Mouse (Mus musculus): Measurements from ENCODE around the gene S1pr4.

DNA sequence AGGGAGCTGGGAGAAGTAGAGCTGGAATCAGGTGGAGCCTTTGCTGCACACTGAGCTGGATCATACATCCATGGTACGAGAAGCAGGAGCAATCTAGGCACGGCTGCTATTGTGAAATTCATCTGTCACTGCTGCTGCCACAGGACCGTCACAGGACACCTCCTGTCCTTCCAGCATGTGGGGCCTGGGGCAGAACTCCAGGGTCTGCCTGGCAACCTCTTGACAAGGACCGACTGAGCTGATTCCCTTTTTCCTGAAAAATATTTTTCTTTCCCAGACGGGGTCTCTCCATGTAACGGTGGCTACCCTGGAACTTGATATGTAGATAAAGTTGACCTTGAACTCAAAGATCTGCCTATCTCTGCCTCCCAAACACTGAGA lies 48.6 kb downstream of the S1pr4 start:
- no peak for TF ChIP-seq CTCF (conservative IDR thresholded peaks at IDR 0.05; ENCODE audit: insufficient read depth, insufficient read length, low read depth, low read length)
- no peak for TF ChIP-seq POLR2A (IDR thresholded peaks at IDR 0.05; ENCODE audit: low read depth, low read length)

Measured in kidney, adult 2 months (tissue).